Mouse (Mus musculus) thymus, postnatal 0 days (tissue): ENCODE measurements around the gene Gpr75. TPM values are rescaled to one million over a fixed set of nuclear protein-coding genes. Genes with fewer than 3 reads are reported as not detected.

Experiments used
- DNase-seq: peaks from one replicate; pipeline ENCODE4 v3.0.0-alpha.2; 2015; ENCODE audit warnings: low spot score
- polyA plus RNA-seq: library from polyadenylated mRNA; unstranded; fragments of >200 nt; fragmentation: Nextera tagmentation; extraction: Ambion mirVana; gene quantifications from 2 replicates; pipeline ENCODE4 v1.2.1, GENCODE M21; 2015

Gpr75 gene
- polyA plus RNA-seq = not detected in 2 replicates

DNA sequence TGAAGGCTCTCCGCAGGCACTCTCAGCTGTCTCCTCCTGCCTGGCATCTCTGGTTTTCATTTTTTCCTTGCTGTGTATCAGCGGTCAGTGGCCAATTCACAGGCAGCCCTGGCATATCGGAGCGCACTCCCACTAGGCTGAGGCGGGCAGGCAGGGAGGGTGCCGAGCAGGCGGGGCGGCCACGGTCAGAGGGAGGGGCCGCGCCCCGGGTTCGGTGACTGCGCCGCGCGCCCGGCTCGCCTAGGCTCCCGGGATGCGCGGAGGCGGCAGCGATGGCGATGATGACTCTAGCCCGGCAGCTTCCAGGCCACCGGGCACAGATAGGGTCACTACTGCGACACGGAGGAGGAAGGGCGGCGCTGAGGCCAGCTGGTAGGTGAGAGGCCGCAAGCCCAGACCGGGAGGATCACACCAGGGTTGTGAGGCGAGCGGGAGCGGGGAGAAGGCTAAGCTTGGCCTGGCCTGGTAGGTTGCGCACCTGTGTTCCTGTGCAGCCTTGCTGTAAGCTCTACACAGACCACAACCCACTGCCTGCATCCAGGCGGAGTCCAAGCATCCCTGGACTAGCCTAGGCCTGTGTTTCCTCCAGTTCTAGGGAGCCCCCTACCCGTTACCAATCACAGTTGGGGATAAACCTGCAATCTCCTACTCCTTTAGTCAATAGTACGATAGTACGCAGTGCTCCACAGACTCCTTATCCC is at the start of gene Gpr75, which contains the start of gene Asb3:
Gene Gpr75, plus strand, starts transcription at position 188 of the 701 bp plus-strand sequence.
Gene Asb3, plus strand, starts transcription at position 246 of the 701 bp plus-strand sequence.
- DNase-seq = no peak

DNA sequence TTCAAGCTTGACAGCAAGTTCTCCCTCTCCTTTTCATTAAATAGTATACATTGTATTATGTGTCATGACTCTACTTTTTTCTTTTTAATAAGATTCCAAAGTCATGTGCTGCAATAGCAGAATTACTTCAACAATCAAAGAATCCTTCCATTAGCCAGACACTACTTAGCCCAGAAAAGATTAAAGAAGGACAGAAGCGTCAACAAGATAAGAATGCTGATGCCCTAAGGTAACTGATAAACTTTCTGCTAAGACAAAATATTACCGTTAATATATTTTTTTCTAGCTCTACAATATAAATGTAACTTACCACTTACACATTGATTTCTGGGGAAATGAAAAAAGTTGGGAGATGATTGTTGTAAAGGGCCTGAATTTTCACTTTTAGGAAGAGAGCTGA is 46.4 kb upstream of the Gpr75 start:
- no peak for DNase-seq

DNA sequence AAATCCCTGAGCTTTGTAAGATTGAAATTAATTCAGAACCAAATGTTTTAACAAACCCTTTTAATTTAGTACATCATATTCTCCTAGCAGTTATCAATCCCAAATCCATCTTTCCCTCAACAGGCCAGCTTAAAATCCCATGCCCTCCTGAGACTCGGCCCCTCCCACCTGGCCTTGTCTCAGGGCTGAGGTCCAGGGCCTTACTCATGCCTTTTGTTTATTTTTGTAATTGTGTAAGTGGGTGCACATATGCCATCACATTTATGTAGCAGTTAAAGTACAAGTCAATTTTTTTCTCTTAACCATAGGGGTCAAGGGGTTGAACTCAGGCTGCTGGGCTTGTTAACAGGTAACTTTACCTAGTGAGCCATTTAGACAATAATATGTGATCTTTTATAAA is 40.8 kb upstream of the Gpr75 start:
- no peak for DNase-seq

DNA sequence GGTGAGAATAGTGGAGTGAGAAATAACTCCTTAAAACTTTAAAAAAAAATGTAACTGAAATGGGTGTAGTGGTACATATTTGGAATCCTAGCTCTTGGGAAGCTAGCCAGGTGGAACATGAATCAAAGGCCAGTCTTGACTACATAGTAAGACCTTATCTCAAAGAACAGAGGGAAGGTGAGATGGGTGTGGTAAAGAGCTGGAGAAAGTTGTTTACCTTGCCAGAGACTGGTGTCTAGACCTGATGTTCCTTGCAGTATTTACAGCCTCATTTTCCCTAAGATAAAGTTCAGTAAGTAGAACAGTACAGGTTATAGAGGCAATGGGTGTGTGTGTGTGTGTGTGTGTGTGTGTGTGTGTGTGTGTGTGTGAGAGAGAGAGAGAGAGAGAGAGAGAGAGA is 12.7 kb upstream of the Gpr75 start:
- DNase-seq = no peak

DNA sequence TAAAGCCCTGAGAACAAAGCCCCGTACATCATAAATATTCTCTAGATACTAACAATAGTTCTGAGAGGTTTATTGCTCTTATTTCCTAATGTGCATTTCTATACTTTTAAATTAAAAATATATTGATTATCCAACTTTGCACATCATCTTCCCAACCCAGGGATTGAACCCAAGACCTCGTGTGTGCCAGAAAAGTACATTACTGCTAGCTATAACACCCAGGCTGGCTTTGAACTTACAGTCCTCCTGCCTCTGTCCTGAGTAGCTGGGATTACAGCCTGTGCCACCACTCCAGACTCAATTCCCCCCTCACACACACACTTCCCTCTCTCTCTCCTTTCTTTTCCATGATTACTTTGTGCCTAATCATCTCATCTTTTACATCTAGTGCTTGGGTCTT is 3.0 kb downstream of the Gpr75 start:
- DNase-seq = no peak

DNA sequence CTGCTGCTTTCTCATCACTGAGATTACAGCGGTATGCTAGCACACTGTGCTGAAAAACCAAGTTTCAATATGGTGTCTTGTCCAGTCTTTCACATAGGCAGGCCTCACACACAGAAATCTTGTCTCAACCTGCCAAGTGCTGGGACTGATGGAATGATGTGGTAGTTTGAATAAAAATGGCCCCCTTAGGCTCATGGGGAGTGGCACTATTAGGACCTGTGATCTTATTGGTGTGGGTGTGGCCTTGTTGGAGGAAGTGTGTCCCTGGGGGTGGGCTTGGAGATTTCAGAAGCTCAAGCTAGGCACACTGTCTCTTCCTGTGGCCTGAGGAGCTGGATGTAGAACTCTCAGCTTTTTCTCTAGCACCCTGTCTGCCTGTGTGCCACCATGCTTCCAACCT is 11.0 kb downstream of the Gpr75 start:
- DNase-seq = no peak

DNA sequence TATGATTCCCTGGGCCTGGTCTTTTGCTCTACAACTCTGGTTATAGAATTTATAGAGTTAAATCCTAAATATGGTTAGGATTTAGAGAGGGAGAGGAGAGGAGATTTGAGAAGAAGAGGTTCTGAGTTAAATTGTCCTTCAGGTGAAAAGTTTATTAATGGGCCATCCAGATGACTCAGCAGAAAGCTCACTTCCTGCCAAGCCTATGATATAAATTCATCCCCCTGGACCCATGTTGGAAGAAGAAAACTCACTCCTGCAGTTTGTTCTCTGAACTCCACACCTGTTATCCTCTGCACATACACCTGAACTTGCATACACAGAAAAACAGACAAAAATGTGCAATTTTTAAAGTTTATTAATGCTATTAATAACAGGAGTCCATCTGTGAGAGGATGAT is 14.2 kb downstream of the Gpr75 start:
- DNase-seq = no peak

DNA sequence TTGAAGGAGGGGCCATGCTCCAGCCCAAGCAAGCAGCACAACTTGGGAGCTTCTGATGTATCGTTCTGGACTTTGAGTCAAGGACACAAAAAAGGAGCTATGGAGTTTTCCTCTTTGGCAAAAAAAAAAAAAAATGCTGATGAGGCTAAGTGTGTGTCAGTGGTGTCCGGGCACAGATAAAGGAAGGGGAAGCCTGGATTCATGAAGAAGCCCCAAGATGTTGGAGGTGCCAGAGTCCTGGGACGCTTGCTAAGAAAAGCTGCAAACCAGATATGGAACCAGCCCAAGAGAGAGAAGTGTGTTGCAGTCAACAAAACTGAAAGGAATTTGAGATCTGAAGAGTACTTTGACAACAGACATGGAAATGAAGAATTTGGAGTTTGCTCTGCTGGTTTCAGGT is 27.2 kb downstream of the Gpr75 start:
- DNase-seq = no peak

GRCm38 (mm10) chr11:30920641-30921040 is 35.5 kb downstream of the Gpr75 start:
- no peak for DNase-seq

DNA sequence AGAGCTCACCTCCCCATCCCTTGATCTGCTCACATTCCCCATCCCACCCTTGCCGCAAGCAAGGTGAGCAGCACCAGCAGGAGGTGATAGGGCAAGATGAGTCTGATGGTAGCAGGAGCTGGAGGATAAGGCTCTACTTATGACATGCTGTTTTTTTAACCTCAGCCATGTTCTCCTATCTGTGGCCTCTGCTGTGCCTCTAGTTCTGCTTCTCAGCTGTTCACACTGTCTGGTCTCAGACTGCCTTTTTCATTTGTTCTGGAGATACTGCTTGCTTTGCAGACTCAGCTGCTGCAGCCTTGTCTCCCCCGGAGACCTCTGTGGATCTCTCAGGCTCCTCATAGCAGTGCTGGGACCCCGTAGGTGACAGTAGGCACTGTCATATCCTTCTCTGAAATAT is 38.1 kb downstream of the Gpr75 start:
- no peak for DNase-seq

DNA sequence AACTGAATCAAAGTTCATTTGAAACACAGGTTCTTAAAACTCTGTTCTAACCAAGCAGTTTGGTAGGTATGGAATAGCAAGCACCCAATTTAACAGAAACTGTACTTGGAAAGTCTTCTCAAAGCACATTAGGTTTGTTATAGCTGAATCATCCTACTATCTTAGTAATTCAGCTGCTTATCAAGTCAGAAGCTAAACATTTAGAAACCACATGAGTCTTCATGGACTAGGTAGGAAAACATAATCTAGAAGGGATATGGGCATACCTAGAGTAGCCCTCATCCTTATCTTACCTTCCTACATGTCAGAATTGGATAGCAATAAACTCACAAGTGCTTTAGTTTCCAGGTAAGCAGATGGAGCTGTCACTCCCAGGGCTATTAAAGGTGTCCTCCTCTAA is 42.9 kb downstream of the Gpr75 start:
- no peak for DNase-seq

- no peak for DNase-seq
These were observed 43.3 kb downstream of the Gpr75 start for GRCm38 (mm10) chr11:30928498-30928897.

Other genes with a start within 250 kb of the Gpr75 start
- gene Acyp2, start 235.8 kb upstream of the Gpr75 start, polyA plus RNA-seq = 12.7 and 13.3 TPM in 2 replicates
- gene Psme4, start 113.6 kb upstream of the Gpr75 start, polyA plus RNA-seq = 16.3 and 20.8 TPM in 2 replicates
- 32.3 and 39.2 TPM in 2 replicates for gene Asb3, start 58 bp downstream of the Gpr75 start, polyA plus RNA-seq
- 9.2 and 10.5 TPM in 2 replicates for gene Erlec1, start 69.0 kb downstream of the Gpr75 start, polyA plus RNA-seq
- 12.5 and 13.3 TPM in 2 replicates for gene Chac2, start 101.0 kb downstream of the Gpr75 start, polyA plus RNA-seq